Mouse (Mus musculus) thymus, adult 2 months (tissue): ENCODE measurements around the gene Olfr1390. TPM values are rescaled to one million over a fixed set of nuclear protein-coding genes. Genes with fewer than 3 reads are reported as not detected.
"Not testable (repeated sequence)": the region's sequence is repeated elsewhere in the genome, so short reads cannot be mapped to it uniquely, and the experiment has no call there.

Experiments
- DNase-seq: peaks from one replicate; pipeline ENCODE4 v3.0.0; 2021
- H3K27ac ChIP-seq: fragments of 200-500 bp; 2 replicates; pipeline ENCODE4 v1.5.1; 2012; ENCODE audit warnings: low read length, control low read depth; ENCODE audit not compliant: control insufficient read depth, insufficient read depth
- H3K27me3 ChIP-seq: fragments of 200-500 bp; 2 replicates; pipeline ENCODE4 v1.6.1; 2012; ENCODE audit warnings: mild to moderate bottlenecking, low read length, moderate library complexity, mixed read lengths; ENCODE audit not compliant: control insufficient read depth, insufficient read depth
- H3K36me3 ChIP-seq: fragments of 200-500 bp; 2 replicates; pipeline ENCODE4 v1.6.1; 2012; ENCODE audit warnings: mild to moderate bottlenecking, low read length, moderate library complexity; ENCODE audit not compliant: control insufficient read depth, insufficient read depth
- H3K4me1 ChIP-seq: fragments of 200-500 bp; replicated peaks from 2 replicates; pipeline ENCODE4 v1.6.1; 2012; ENCODE audit warnings: low read length; ENCODE audit not compliant: control insufficient read depth, insufficient read depth
- H3K4me3 ChIP-seq: fragments of 200-500 bp; 2 replicates; pipeline ENCODE4 v1.5.1; 2012; ENCODE audit warnings: mild to moderate bottlenecking, low read length, control low read depth, moderate library complexity; ENCODE audit not compliant: control insufficient read depth, insufficient read depth
- CTCF ChIP-seq: fragments of 200-500 bp; IDR thresholded peaks from 2 replicates; pipeline ENCODE4 v1.5.1; 2012; ENCODE audit warnings: mild to moderate bottlenecking, control low read depth, low read length, moderate library complexity, borderline replicate concordance; ENCODE audit not compliant: control insufficient read depth, poor library complexity, insufficient read depth; ENCODE audit errors: extremely low read depth
- POLR2A ChIP-seq: fragments of 200-500 bp; IDR thresholded peaks from 2 replicates; pipeline ENCODE4 v1.6.1; 2012; ENCODE audit warnings: mild to moderate bottlenecking, low read length, control low read depth, moderate library complexity; ENCODE audit not compliant: control insufficient read depth, poor library complexity, insufficient read depth; ENCODE audit errors: extremely low read depth
- WGBS: fragments of 180-500 bp; shearing (Covaris S2); methylation state at CpG from one replicate; pipeline ENCODE4 v1.1.7; 2018; 5-methylcytosine and 5-hydroxymethylcytosine counted together
- polyA plus RNA-seq: library from polyadenylated mRNA; depleted of rRNA; stranded (reverse); fragments of >200 nt; gene quantifications from 2 replicates; pipeline ENCODE4 v1.2.3, GENCODE M21; 2012; rRNA removed

Gene Olfr1390
- polyA plus RNA-seq, 1 experiment, result not detected

DNA sequence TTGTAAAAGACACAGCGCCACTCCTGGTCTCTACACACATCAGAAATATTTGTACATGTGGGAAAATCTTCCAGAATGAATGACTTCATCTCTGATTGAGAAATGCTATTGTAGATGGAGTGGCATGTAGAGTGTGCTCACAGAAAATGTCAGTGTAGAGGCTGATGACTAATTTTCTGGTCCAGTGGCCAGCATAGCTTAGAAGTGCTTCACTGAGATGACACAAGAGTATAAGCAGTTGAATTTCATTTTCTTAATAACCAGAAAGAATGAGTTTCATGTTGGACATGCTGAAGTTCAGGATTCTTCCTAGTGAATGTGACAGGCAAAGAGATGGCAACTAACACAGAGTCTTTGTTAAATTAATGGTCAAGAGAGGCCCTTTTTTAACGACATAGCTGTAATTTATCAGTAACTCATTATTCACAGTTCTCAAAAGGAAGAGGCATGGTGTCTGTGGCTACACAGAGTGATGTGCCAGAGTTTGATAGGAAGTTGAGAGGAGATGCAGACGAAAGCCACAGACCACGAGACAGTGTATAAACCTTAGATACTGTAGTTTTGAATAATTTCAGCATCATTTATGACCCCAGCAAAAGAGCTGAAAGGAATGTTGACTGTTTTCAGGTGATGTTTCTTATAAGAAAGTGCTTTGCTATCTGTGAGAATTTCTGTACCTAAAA lies 2.3 kb downstream of the Olfr1390 start:
- WGBS, result 29% methylated on average over 4 of the region's 4 CpGs
- H3K27me3 ChIP-seq, result no peaks in the 10 kb centered on the region
- no peaks in the 10 kb centered on the region for H3K4me1 ChIP-seq
- DNase-seq, result no peak
- no peaks in the 10 kb centered on the region for H3K36me3 ChIP-seq
- H3K4me3 ChIP-seq, result no peak overlapping the region
- TF ChIP-seq CTCF (no peak), POLR2A (no peak)
- no peak overlapping the region for H3K27ac ChIP-seq

DNA sequence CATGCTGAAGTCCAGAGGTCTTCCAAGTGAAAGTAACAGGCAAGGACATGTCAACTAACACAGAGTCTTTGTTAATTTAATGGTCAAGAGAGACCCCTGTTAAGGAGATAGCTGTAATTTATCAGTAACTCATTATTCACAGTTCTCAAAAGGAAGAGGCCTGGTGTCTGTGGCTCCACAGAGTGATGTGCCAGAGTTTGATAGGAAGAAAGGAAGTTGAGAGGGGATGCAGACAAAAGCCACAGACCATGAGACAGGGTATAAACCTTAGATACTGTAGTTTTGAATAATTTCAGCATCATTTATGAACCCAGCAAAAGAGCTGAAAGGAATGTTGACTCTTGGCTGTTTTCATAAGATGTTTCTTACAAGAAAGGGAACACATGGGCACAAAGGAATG lies 48.1 kb downstream of the Olfr1390 start:
- no peaks in the 10 kb centered on the region for H3K27me3 ChIP-seq
- no peak overlapping the region for H3K27ac ChIP-seq
- no peaks in the 10 kb centered on the region for H3K36me3 ChIP-seq
- H3K4me3 ChIP-seq, result no peak overlapping the region
- no peak for DNase-seq
- H3K4me1 ChIP-seq, result no peaks in the 10 kb centered on the region
- TF ChIP-seq CTCF (no peak), POLR2A (no peak)

DNA sequence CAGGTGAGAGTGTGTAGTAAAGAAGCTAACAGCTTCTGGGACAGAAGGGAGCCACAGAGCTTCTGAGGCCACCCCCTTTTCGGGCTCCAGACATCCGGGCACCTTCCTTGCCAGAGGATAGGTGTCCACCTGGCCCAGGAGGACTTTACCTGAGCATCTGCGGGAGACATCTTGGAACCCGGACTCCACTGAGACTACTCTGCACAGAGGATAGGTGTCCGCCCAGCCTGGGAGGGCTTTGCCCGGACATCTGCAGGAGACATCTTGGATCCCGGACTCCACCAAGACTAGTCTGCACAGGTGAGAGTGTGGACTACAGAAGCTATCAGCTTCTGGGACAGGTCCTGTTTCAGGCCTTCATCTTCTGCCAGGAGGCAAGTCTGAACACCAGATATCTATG lies 51.1 kb downstream of the Olfr1390 start:
- not testable (repeated sequence) for DNase-seq, H3K4me3 ChIP-seq, H3K27me3 ChIP-seq, H3K4me1 ChIP-seq, H3K36me3 ChIP-seq, H3K27ac ChIP-seq
- 96% methylated on average over 7 of the region's 7 CpGs for WGBS

Other genes starting within 250 kb of the Olfr1390 start
- gene Olfr1396, start 220.3 kb upstream of the Olfr1390 start, polyA plus RNA-seq, result 0.19 TPM in 1 of 2 replicates, not detected in the other
- not detected in 2 replicates for gene Olfr1395, start 192.9 kb upstream of the Olfr1390 start, polyA plus RNA-seq
- gene Olfr1394, start 180.8 kb upstream of the Olfr1390 start, polyA plus RNA-seq, result not detected in 2 replicates
- gene Btnl9, start 148.0 kb upstream of the Olfr1390 start, polyA plus RNA-seq, result 2.6 and 3.0 TPM in 2 replicates
- 6.0 TPM in 2 replicates for gene Zfp62, start 131.9 kb upstream of the Olfr1390 start, polyA plus RNA-seq
- gene Mgat1, start 91.0 kb upstream of the Olfr1390 start, polyA plus RNA-seq, result 336 and 378 TPM in 2 replicates
- 0.40 and 0.41 TPM in 2 replicates for gene Olfr1393, start 56.9 kb upstream of the Olfr1390 start, polyA plus RNA-seq
- 0.13 and 0.15 TPM in 2 replicates for gene Olfr1392, start 49.9 kb upstream of the Olfr1390 start, polyA plus RNA-seq
- not detected in 2 replicates for gene Olfr10, start 30.4 kb upstream of the Olfr1390 start, polyA plus RNA-seq
- gene Olfr1391, start 12.4 kb upstream of the Olfr1390 start, polyA plus RNA-seq, result not detected in 2 replicates
- gene Olfr1389, start 87.9 kb downstream of the Olfr1390 start, polyA plus RNA-seq, result not detected in 2 replicates
- 0.14 and 0.22 TPM in 2 replicates for gene Olfr1388, start 101.4 kb downstream of the Olfr1390 start, polyA plus RNA-seq
- not detected in 2 replicates for gene Olfr1387, start 120.2 kb downstream of the Olfr1390 start, polyA plus RNA-seq
- not detected in 2 replicates for gene Olfr1386, start 129.9 kb downstream of the Olfr1390 start, polyA plus RNA-seq
- not detected in 2 replicates for gene Olfr1385, start 153.9 kb downstream of the Olfr1390 start, polyA plus RNA-seq
- not detected in 2 replicates for gene Olfr1384, start 171.5 kb downstream of the Olfr1390 start, polyA plus RNA-seq
- gene Olfr1383, start 184.5 kb downstream of the Olfr1390 start, polyA plus RNA-seq, result not detected in 2 replicates
- not detected in 2 replicates for gene Olfr1382, start 193.1 kb downstream of the Olfr1390 start, polyA plus RNA-seq
- gene Olfr1381, start 208.3 kb downstream of the Olfr1390 start, polyA plus RNA-seq, result not detected in 2 replicates
- not detected in 2 replicates for gene Olfr1380, start 221.7 kb downstream of the Olfr1390 start, polyA plus RNA-seq